Mouse (Mus musculus) cortical plate, adult 2 months (tissue): ENCODE data around the gene Foxp1. TPM values are rescaled to one million over a fixed set of nuclear protein-coding genes. Genes with fewer than 3 reads are reported as not detected.

Experiments
- H3K27ac ChIP-seq: fragments of 200-500 bp; 2 replicates; pipeline ENCODE4 v1.5.1; 2012; ENCODE audit warnings: low read length, control low read depth, inconsistent platforms; ENCODE audit not compliant: insufficient read depth
- H3K4me1 ChIP-seq: fragments of 200-500 bp; 2 replicates; pipeline ENCODE4 v1.6.1; 2011; ENCODE audit warnings: low read length; ENCODE audit not compliant: control insufficient read depth, insufficient read depth
- H3K4me3 ChIP-seq: fragments of 200-500 bp; 2 replicates; pipeline ENCODE4 v1.5.1; 2011; ENCODE audit warnings: mild to moderate bottlenecking, low read length, control low read depth; ENCODE audit not compliant: insufficient read depth
- CTCF ChIP-seq: fragments of 200-500 bp; IDR thresholded peaks from 2 replicates; pipeline ENCODE4 v1.5.1; 2011; ENCODE audit warnings: mild to moderate bottlenecking, control low read depth, low read length; ENCODE audit not compliant: insufficient read depth; ENCODE audit errors: extremely low read depth
- POLR2A ChIP-seq: fragments of 200-500 bp; IDR thresholded peaks from 2 replicates; pipeline ENCODE4 v1.6.1; 2011; ENCODE audit warnings: mild to moderate bottlenecking, low read length, control low read depth; ENCODE audit not compliant: insufficient read depth; ENCODE audit errors: extremely low read depth
- polyA plus RNA-seq: library from polyadenylated mRNA; depleted of rRNA; stranded (reverse); fragments of >200 nt; gene quantifications from 2 replicates; pipeline ENCODE4 v1.2.3, GENCODE M21; 2012

Gene Foxp1
- polyA plus RNA-seq, 1 experiment = 99.2 TPM

GRCm38 (mm10) chr6:99182777-99183176, 339.7 kb downstream of the Foxp1 start:
- H3K4me1 ChIP-seq = no peaks in the 10 kb centered on the region
- H3K27ac ChIP-seq = no peak overlapping the region
- H3K4me3 ChIP-seq = no peak overlapping the region
- TF ChIP-seq POLR2A = no peak
- no peak for TF ChIP-seq CTCF

GRCm38 (mm10) chr6:99176216-99176615, 346.3 kb downstream of the Foxp1 start:
- no peak overlapping the region for H3K27ac ChIP-seq
- no peaks in the 10 kb centered on the region for H3K4me1 ChIP-seq
- no peak overlapping the region for H3K4me3 ChIP-seq
- no peak for TF ChIP-seq CTCF

GRCm38 (mm10) chr6:99175377-99175776, 347.1 kb downstream of the Foxp1 start:
- Histone ChIP-seq H3K4me3 (no peak overlapping the region), H3K4me1 (no peaks in the 10 kb centered on the region), H3K27ac (no peak overlapping the region)
- TF ChIP-seq POLR2A (no peak), CTCF (no peak)

- no peak overlapping the region for H3K4me3 ChIP-seq
- no peak for TF ChIP-seq CTCF
- no peak for TF ChIP-seq POLR2A
- no peak overlapping the region for H3K27ac ChIP-seq
- H3K4me1 ChIP-seq = no peaks in the 10 kb centered on the region
Measured at GRCm38 (mm10) chr6:99173902-99174210, 348.7 kb downstream of the Foxp1 start.

GRCm38 (mm10) chr6:99173066-99173901, 349.2 kb downstream of the Foxp1 start:
- TF ChIP-seq CTCF = no peak
- no peak for TF ChIP-seq POLR2A
- no peak overlapping the region for H3K27ac ChIP-seq
- no peaks in the 10 kb centered on the region for H3K4me1 ChIP-seq
- H3K4me3 ChIP-seq = no peak overlapping the region

GRCm38 (mm10) chr6:99172589-99172986, 349.9 kb downstream of the Foxp1 start:
- H3K27ac ChIP-seq = no peak overlapping the region
- TF ChIP-seq POLR2A = no peak
- no peak for TF ChIP-seq CTCF
- H3K4me3 ChIP-seq = no peak overlapping the region
- H3K4me1 ChIP-seq = no peaks in the 10 kb centered on the region

- H3K27ac ChIP-seq = no peak overlapping the region
- TF ChIP-seq POLR2A = no peak
- no peak for TF ChIP-seq CTCF
Measured at GRCm38 (mm10) chr6:99171901-99172588, 350.5 kb downstream of the Foxp1 start.

GRCm38 (mm10) chr6:99171281-99171825, 351.2 kb downstream of the Foxp1 start:
- H3K4me1 ChIP-seq = no peaks in the 10 kb centered on the region
- H3K27ac ChIP-seq = no peak overlapping the region
- TF ChIP-seq CTCF (no peak), POLR2A (no peak)
- no peak overlapping the region for H3K4me3 ChIP-seq

More at GRCm38 (mm10) chr6:99171901-99172588, 350.5 kb downstream of the Foxp1 start:
- H3K4me1 ChIP-seq = no peaks in the 10 kb centered on the region
- no peak overlapping the region for H3K4me3 ChIP-seq

- H3K4me3 ChIP-seq = no peak overlapping the region
- peaks cover 2% of the 10 kb centered on the region; the same call in 1 of the 2 replicates for H3K4me1 ChIP-seq
- no peak for TF ChIP-seq POLR2A
- no peak for TF ChIP-seq CTCF
- H3K27ac ChIP-seq = no peak overlapping the region
Measured at GRCm38 (mm10) chr6:99168727-99169126, 353.8 kb downstream of the Foxp1 start.
